Mouse (Mus musculus) neural tube, embryonic 11.5 days (tissue): ENCODE results near the gene Tymp. TPM values are rescaled to one million over a fixed set of nuclear protein-coding genes. Genes with fewer than 3 reads are reported as not detected.
A peak's percentile ranks its signal among the peaks of the same experiment; 100 is the strongest.

Experiments used
- ATAC-seq: fragments of 200-750 bp; cut with Nextera tagmentation; 2 replicates; pipeline ENCODE4 v1.8.0; 2017; ENCODE audit warnings: moderate number of reproducible peaks, mild to moderate bottlenecking, moderate TSS enrichment, moderate library complexity; ENCODE audit not compliant: insufficient read depth, low FRiP score, low TSS enrichment
- DNase-seq: peaks from one replicate; pipeline ENCODE4 v3.0.0-alpha.2; 2015; ENCODE audit warnings: low spot score
- H3K27ac ChIP-seq: fragments of 300-500 bp; sonication (generic); 2 replicates; pipeline ENCODE4 v1.5.1; 2014; ENCODE audit warnings: low read depth, mild to moderate bottlenecking, low read length
- H3K27me3 ChIP-seq: fragments of 300-500 bp; sonication (generic); 2 replicates; pipeline ENCODE4 v1.6.1; 2014; ENCODE audit warnings: mild to moderate bottlenecking, low read length, mixed read lengths; ENCODE audit not compliant: control insufficient read depth, insufficient read depth
- H3K36me3 ChIP-seq: fragments of 300-500 bp; sonication (generic); 2 replicates; pipeline ENCODE4 v1.6.1; 2014; ENCODE audit warnings: mild to moderate bottlenecking, low read length, moderate library complexity, mixed read lengths; ENCODE audit not compliant: control insufficient read depth, insufficient read depth
- H3K4me1 ChIP-seq: fragments of 300-500 bp; sonication (generic); 2 replicates; pipeline ENCODE4 v1.6.1; 2014; ENCODE audit warnings: low read length, mixed read lengths; ENCODE audit not compliant: control insufficient read depth, insufficient read depth
- H3K4me2 ChIP-seq: fragments of 300-500 bp; sonication (generic); 2 replicates; pipeline ENCODE4 v1.6.1; 2014; ENCODE audit warnings: low read depth, mild to moderate bottlenecking, moderate library complexity
- H3K4me3 ChIP-seq: fragments of 300-500 bp; sonication (generic); 2 replicates; pipeline ENCODE4 v1.5.1; 2014; ENCODE audit warnings: low read depth, low read length
- H3K9ac ChIP-seq: fragments of 300-500 bp; sonication (generic); 2 replicates; pipeline ENCODE4 v1.6.1; 2014; ENCODE audit warnings: mild to moderate bottlenecking, low read length
- H3K9me3 ChIP-seq: fragments of 300-500 bp; sonication (generic); 2 replicates; pipeline ENCODE4 v1.6.1; 2016; ENCODE audit warnings: low read length; ENCODE audit not compliant: control insufficient read depth
- WGBS: fragments of 180-500 bp; shearing (Covaris S2); extraction: QIAGEN DNeasy Blood & Tissue Kit; methylation state at CpG from one replicate; pipeline ENCODE4 v1.1.7; 2014; 5-methylcytosine and 5-hydroxymethylcytosine counted together
- polyA plus RNA-seq: library from polyadenylated mRNA; unstranded; fragments of >200 nt; fragmentation: Nextera tagmentation; extraction: Ambion mirVana; gene quantifications from 2 replicates; pipeline ENCODE4 v1.2.1, GENCODE M21; 2014

Gene Tymp
- polyA plus RNA-seq, 1 experiment from 2014 or later, result 2.0 TPM

GRCm38 (mm10) chr15:89372068-89372467 lies 4.8 kb downstream of the Tymp start:
- Histone ChIP-seq H3K27me3 (peaks cover 10% of the 10 kb centered on the region), H3K9me3 (no peaks in the 10 kb centered on the region), H3K36me3 (peaks cover 34% of the 10 kb centered on the region), H3K4me1 (0 out of 2 replicates have a peak, but pooled peaks cover 6% of the 10 kb centered on the region), H3K4me2 (no peak overlapping the region; the same call in 1 of the 2 replicates), H3K4me3 (no peak overlapping the region), H3K27ac (no peak overlapping the region), H3K9ac (no peak overlapping the region)
- DNase-seq, result no peak
- no peak for ATAC-seq
- WGBS, result 92% methylated on average over 13 of the region's 13 CpGs

DNA sequence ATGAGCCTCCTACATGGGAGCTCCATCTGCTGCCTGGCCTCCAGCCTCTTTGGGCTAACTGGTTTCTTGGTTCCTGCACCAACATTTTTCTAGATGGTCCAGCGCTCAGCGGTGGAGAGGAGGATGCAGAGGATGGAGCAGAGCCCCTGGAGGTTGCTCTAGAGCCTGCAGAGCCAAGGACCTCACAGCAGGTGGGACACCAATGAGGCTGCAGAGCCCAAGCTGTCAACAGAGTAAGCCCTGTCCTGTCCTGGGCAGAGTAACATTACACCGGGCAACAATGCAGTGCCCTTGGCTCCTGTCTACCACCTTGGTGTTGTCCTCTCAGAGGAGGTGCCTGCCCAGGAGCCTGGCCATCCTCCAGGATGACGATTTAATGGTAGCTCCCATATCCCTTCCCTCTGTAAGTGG lies 11.7 kb downstream of the Tymp start:
- Histone ChIP-seq H3K4me3 (no peak overlapping the region), H3K27me3 (no peaks in the 10 kb centered on the region), H3K27ac (no peak overlapping the region), H3K9ac (no peak overlapping the region), H3K36me3 (peaks cover 37% of the 10 kb centered on the region), H3K9me3 (no peaks in the 10 kb centered on the region), H3K4me2 (no peak overlapping the region), H3K4me1 (no peaks in the 10 kb centered on the region)
- 90% methylated on average over 4 of the region's 4 CpGs for WGBS
- DNase-seq (no peak), ATAC-seq (no peak)

DNA sequence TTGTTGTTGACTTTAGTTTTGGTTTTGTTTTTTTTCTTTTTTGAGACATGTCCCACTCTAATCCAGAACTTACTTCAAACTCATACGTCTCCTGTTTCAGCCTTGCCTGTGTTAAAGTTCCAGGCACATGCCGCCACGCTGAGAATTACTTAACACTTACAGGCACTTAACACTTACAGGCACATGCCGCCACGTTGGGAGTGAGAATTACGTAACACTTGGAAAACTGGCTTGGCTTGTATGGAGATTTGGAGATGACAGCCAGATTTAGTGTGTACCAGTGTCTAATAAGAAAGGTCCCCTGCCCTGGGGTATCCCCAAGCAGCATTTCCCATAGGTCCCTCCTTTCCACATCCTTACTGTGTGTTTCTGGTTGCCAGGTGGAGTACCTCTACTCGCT lies 13.8 kb downstream of the Tymp start:
- H3K4me3 ChIP-seq, result no peak overlapping the region
- H3K9me3 ChIP-seq, result no peaks in the 10 kb centered on the region
- H3K27ac ChIP-seq, result no peak overlapping the region
- H3K4me1 ChIP-seq, result no peaks in the 10 kb centered on the region
- H3K9ac ChIP-seq, result no peak overlapping the region
- H3K27me3 ChIP-seq, result no peaks in the 10 kb centered on the region
- ATAC-seq (no peak), DNase-seq (no peak)
- no peak overlapping the region for H3K4me2 ChIP-seq
- 90% methylated on average over 7 of the region's 7 CpGs for WGBS
- peaks cover 22% of the 10 kb centered on the region for H3K36me3 ChIP-seq

DNA sequence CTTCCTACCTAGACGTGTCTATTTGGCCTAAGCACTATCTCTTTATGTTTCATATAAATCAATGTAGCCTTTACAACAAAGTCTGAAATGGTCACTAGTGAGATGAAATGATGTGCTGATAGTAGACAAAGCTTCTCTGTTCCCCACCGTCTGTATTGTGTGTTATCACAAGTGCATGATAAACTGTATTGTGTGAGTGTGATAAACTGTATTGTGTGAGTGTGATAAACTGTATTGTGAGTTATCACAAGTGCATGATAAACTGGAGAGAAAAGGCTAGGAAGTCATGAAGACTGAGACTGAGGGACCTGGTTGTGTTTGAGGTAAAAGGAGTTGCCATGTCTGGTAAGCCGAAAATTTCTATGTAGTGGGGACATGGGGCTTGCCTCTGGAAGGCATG lies 18.1 kb downstream of the Tymp start:
- 92% methylated on average over 3 of the region's 3 CpGs for WGBS
- Histone ChIP-seq H3K9me3 (no peaks in the 10 kb centered on the region), H3K4me2 (no peak overlapping the region), H3K9ac (no peak overlapping the region), H3K27ac (no peak overlapping the region), H3K4me1 (peaks cover 13% of the 10 kb centered on the region), H3K27me3 (no peaks in the 10 kb centered on the region), H3K36me3 (peaks cover 10% of the 10 kb centered on the region), H3K4me3 (no peak overlapping the region)
- DNase-seq, result no peak
- ATAC-seq, result no peak

DNA sequence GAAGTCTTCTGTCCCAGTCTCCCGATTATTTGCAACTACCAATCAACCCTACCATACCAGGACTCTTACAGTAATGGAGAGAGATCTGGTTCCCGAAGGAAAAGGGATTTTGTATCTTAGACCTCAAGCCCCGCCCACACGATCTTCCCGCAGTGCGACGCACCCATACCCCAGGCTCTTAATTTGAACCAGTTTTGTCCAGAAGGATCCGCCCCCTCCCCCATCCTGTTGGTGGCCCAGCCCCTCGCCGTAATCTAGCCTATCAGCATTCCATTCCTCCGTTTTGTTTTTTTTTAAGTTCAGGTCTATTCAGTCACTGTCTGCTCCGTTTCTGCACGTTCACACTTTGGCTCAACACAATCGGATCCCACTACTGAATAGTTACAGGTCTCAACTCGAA lies 20.5 kb downstream of the Tymp start:
- Histone ChIP-seq H3K4me3 (peak overlapping the region; percentile 74), H3K27ac (no peak overlapping the region), H3K4me2 (peak overlapping the region; percentile 45), H3K36me3 (peaks cover 11% of the 10 kb centered on the region), H3K9me3 (no peaks in the 10 kb centered on the region), H3K27me3 (no peaks in the 10 kb centered on the region), H3K9ac (peak overlapping the region; percentile 80), H3K4me1 (peaks cover 13% of the 10 kb centered on the region)
- WGBS, result under 1% methylated on average over 15 of the region's 15 CpGs
- peak; percentile 89 for DNase-seq
- peak; percentile 52; the same call in 1 of the 2 replicates for ATAC-seq

DNA sequence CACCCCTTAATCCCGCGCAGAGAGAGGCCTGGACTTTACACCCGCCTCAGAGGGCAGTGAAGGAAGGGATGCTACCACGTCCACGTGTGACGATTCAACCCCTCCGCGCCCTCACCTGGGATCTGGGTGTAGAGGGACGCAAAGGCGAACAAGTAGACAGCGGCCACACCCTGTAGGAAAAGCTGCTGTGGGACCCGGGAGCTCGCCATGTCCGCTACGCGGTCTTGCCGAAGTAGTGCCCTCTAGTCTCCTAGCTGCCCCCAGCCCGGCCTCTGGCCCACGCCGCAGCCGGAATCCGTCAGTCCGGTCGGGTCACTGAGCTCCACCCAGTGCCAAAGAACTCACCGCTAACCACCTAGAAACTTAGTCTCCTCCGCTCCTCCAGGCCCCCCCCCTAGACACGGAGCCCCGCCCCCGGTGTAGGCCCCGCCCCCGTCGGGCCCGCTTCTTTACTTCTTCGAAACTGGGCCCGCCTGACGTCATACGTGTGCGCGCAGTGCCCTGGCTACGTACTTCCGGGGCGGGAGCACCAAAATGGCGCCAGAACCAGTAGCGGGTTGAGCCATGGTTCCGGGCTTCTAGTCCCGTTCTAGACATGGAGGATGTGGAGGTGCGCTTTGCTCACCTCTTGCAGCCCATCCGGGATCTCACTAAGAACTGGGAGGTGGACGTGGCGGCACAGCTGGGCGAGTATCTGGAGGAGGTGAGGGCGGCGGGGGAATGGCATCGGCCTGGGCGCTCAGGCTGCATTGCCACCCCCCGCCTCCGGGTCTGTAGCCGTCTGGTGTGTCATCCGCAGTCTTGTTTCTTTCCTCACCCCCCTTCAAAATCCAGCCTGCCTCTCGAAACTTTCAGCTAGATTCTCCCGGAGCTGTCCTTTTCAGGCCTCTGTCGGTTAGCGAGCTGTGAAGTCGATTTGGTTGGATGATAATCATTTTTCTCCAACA lies 21.3 kb downstream of the Tymp start, which contains the start of the genes Lmf2 and Ncaph2:
TSS of gene Lmf2 (minus strand) at position 419 of the 947 bp plus-strand sequence.
TSS of gene Ncaph2 (plus strand) at position 479 of the 947 bp plus-strand sequence.
- peak within 1 kb of the TSS; percentile 74 for H3K4me3 ChIP-seq
- ATAC-seq (peak; percentile 86), DNase-seq (peak; percentile 98)
- H3K9ac ChIP-seq, result peak within 1 kb of the TSS; percentile 80
- WGBS, result under 1% methylated on average over 64 of the region's 64 CpGs
- H3K4me1 ChIP-seq, result peaks cover 13% of the 10 kb centered on the region
- peak within 1 kb of the TSS; percentile 73 for H3K4me2 ChIP-seq
- H3K27ac ChIP-seq, result peak within 1 kb of the TSS; percentile 61; the same call in 1 of the 2 replicates
- no peaks in the 10 kb centered on the region for H3K9me3 ChIP-seq
- peaks cover 12% of the 10 kb centered on the region for H3K36me3 ChIP-seq
- no peaks in the 10 kb centered on the region for H3K27me3 ChIP-seq

DNA sequence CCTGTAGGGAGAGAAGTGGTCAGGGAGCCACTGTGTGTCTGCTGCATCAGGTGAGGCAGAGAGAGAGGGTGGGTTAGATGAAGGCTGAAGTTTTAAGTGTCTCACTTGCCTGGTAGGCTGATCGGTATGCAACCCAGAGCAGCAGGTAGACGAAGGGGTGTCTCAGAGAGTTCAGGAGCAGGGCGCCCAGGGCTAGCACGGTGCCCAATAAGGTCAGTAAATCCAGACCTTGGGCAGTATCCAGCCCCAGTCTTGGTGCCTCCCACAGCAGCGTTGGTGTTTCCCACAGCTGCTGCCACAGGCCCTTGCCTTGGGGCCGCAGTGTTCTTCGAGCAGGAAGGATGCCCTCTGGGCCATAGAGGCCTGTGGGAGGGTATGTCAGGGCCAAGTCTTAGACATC lies 22.4 kb downstream of the Tymp start:
- peak overlapping the region; percentile 80 for H3K9ac ChIP-seq
- no peaks in the 10 kb centered on the region for H3K9me3 ChIP-seq
- peaks cover 12% of the 10 kb centered on the region for H3K36me3 ChIP-seq
- peak overlapping the region; percentile 73 for H3K4me2 ChIP-seq
- DNase-seq (no peak), ATAC-seq (0 out of 2 replicates have a peak, but pooled peaks have one; percentile 5)
- 77% methylated on average over 7 of the region's 7 CpGs for WGBS
- peak overlapping the region; percentile 74 for H3K4me3 ChIP-seq
- H3K4me1 ChIP-seq, result peaks cover 13% of the 10 kb centered on the region
- no peaks in the 10 kb centered on the region for H3K27me3 ChIP-seq
- no peak overlapping the region for H3K27ac ChIP-seq

DNA sequence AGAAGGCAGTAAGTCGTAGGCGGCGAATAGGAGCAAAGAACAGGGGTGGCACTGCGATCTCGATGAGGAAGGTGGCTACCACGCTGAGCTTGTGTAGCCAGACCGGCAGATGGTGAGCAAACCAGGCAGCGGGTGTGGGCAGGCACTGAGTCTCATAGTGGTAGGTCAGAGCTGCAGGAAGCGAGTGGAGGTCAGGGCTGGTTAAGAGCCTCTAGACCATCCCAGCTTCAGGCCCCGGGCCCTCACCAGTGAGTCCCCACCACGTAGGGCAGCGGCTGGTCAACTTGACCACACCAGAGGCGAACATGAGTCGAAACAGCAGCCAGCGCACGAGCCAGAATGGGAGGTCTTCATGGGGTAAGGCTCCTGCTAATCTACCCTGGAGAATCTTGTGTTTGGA lies 23.0 kb downstream of the Tymp start:
- H3K9me3 ChIP-seq, result no peaks in the 10 kb centered on the region
- H3K4me1 ChIP-seq, result peaks cover 13% of the 10 kb centered on the region
- H3K9ac ChIP-seq, result no peak overlapping the region
- no peak overlapping the region for H3K4me2 ChIP-seq
- H3K27me3 ChIP-seq, result no peaks in the 10 kb centered on the region
- WGBS, result 95% methylated on average over 16 of the region's 16 CpGs
- no peak overlapping the region for H3K27ac ChIP-seq
- H3K36me3 ChIP-seq, result peaks cover 12% of the 10 kb centered on the region
- no peak for DNase-seq
- no peak for ATAC-seq
- H3K4me3 ChIP-seq, result no peak overlapping the region
